Mouse (Mus musculus) urinary bladder, adult 18-20 months (tissue): Measurements from ENCODE around the gene Baiap2.

ENCODE experiments used
- DNase-seq, 2 experiments: peaks; one replicate each; pipeline ENCODE4 v3.0.0; 2022; ENCODE audit warnings: low spot score in 2 of 2, mixed read lengths in 2 of 2

The Baiap2 gene

DNA sequence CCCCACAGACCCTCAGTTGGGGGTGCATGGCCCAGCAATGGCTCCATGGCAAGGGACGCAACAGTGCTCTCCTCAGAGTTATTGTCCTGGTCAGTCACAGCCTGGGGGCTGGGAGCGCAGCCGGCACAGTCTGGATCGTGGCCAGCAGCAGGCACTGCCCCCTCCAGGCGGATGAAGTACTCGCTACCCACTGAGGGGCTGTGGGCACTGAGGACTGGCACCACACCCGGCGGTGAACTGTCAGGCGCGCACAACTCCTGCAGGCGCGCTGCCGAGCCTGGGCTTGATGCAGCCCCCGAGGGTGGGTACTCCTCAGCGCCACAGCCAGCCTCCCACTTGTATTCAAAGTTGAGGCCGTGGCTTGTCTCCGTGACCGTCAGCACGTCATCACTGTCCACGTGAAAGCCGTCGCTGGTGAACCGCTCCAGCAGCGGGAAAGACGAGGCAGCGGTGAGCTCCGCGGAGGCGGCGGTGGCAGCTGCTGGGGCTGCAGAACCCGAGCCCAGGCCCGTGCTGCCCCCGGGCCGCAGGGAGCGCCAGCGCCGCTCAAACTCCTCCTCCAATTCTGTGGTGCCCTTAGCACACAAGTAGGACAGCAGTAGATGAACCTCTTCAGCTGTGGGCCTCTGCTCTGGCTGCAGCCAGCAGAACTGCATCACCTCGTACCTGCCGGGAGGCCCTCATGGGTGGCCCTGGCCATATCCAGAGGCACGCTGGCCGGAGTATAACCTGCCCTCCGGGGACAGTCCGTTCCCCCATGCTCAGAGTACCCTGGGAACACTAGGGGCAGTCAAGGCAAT, 69.4 kb downstream of the Baiap2 start:
- DNase-seq: no peak

DNA sequence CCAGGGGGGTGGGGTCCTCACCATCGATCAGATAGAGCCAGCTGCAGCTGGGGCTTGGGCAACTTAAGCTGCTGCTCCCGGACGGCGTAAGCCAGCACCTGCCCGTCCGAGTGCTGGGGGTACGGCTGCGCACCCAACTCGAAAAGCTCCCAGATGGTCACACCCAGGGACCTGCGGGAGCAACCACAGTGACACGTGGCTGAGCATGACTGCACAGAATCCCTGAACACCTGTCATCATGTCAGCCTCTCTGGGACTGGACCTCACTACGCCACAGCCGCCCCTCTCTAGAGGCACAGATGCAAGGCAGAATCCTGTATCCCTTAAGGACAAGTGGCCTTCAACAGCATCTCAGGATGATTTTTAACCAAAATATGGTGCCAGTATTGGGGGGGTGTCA, 70.1 kb downstream of the Baiap2 start:
- DNase-seq: no peak

DNA sequence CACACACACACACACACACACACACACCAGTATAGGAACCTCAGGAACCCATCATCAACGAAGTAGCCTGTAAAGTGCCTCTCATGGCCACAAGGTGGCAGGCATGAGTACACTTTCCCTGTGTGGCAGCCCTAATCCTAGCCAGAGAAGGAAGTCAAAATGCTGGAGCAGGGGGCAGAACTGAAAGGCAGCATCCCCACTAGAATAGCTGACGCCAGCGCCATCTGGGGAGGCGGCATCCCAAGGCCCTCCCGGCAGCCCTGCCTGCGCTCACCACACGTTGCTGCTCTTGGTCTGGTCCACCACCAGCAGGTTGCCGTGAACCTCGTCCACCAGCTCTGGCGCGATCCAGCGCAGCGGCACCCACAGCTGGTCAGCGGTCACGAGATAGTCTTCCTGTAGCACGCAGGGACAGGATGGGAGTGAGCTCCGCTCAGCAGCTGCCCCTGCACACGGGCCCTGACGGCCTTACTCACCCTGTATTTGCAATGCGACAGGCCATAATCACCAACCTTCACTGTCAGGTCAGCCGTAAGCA, 70.7 kb downstream of the Baiap2 start:
- peak; percentile 66 to 74 for DNase-seq

DNA sequence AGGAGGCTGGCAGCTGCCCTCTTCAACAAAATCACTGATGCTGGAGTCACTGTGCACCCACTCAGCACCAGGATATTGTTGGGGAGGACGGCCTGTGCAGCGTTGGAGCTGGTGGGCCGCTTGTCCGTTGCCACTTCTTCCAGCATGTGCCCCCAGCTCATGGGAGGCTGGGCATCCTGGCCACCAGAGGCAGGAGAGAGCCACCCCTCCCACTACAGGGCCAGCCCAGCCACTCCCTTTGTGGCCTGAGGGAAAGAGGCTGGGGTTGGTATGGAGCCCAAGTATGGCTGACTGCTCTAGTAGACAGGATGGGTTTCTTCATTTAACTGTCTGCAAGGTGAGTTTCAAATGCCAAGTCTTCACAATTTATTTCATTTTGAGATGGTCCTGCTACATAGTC, 72.2 kb downstream of the Baiap2 start:
- DNase-seq: no peak

DNA sequence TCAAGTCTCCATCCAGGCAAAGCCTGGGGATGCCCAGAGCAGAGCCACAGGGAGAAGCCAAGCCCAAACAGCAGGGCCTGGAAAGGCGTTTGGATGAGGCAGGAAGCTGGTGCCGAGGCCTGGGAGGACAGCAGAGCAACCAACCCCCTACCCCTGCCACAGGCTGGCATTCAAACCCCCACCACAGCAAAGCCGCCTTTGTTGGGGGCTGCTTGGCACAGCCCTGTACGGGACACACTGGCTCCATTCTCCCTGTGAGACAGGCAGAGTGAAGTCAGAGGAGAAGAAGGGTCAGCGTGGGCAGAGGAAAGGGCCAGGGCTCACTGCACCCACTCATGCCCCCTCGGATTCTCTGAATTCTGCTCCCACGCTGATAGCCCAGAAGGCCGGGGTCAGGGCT, 74.4 kb downstream of the Baiap2 start:
- no peak for DNase-seq

DNA sequence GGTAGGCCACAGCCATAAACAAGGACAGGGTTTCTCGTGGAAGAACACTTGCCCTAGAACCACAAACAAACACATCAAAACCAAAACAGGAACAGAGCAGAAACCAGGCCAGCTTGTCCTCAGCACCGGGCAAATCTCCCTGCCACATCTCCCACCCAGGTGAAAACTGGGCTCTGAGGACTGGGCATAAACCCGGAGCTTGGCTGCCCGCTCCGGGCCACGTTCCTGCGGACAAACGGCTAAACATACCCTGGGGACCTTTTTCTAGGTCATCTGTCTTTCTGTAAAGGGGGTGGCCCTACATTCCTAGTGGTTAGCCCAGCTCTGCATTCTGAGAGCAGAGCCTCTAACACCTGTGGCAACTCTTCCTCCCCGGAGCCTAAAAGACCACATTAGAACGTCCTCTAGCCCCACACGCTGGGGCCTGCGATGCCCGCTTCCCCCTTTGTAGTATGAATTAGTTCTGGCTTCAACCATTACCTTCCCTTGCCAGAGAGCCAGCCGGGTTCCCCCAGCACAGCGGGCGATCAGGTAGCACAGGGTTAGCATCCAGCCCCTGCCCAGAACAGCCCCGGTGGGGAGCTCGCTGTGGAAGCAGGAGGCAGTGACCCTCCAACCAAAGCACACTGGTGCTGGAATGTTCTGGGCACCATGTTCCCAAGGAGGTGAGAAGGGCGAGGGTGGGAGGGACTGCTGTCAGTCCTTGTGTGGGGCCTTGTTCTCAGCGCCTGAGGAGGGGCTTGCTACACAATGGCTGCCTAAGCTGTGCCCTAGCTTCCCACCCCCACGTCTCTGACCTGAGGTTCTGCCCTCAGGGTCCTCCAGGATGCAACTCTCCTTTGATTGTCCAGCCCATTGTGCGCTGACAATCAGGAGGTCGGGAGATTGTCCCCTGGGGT, 77.2 kb downstream of the Baiap2 start:
- no peak for DNase-seq

DNA sequence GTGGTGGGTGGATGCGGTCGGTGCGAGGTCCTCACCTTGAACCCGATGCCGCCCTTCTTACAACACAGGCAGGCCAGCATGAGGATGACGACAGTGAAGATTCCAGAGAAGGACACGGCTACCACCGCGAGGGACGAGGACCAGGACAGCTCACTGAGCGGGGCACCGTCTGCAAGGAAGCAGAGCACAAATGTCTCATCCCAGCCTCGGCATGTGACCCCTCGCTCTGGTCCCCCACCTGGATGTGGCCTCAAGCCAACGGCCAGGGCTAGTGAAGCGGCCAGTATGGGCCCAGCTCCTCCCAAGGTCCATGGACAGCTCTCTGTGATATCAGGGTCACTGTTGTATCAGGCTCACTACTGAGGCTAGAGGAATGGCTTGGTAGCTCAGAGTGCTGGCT, 78.8 kb downstream of the Baiap2 start:
- no peak for DNase-seq

DNA sequence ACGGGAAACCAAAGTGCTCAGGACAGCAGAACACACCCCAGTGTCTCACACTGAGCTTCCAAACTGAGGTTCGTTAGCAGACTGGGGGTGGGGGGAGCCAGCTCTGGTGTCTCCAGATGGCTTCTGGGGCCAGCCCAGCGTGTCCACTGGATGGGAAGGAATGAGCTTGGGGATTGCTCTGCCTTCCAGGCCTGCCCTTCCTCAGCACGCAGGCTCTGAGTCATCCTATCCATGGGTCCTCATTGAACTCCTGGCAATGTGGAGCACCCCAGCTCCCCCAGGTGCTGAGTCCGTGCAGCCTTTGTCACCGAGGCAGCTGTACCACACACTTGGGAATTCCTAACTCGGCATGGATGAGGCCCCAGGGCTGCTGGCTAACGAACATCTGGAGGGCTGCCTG, 79.7 kb downstream of the Baiap2 start:
- no peak for DNase-seq

DNA sequence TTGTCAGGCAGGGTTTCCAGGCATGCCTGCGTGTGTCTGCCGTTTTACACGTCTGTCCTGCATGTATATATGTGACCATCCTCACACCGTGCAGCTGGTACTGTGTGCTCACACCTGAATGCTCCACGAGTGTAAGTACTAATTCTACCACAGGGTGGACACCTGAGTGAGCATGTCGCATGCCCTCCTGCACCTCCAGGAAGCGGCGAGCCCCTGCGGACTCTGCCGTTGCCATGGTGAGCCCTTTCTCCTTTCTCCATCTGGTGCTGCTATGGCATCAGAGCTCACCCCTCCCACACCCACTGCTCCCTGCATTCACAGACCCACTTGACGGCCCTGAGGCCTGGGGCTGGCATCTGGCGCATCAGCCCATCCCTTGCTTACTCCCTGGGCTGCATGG, 80.3 kb downstream of the Baiap2 start:
- no peak for DNase-seq

DNA sequence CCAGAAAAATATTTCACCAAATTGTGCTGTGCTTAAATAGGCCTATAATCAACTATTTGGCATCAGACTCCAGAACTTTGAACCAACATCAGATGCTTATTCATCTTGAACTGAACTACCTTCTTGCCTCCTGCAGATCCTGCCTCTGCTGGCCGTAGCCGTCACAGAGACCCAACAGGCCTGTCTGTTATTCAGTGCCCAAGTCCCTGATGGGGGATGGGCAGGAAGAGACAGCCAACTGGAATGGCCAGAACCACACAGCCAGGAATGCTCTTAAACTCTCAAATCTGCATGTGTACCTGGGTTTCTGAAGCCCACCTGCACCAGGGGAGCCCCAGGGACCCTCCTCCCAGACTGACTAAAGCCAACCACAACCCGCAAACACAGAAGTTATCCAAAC, 84.4 kb downstream of the Baiap2 start:
- DNase-seq: no peak

DNA sequence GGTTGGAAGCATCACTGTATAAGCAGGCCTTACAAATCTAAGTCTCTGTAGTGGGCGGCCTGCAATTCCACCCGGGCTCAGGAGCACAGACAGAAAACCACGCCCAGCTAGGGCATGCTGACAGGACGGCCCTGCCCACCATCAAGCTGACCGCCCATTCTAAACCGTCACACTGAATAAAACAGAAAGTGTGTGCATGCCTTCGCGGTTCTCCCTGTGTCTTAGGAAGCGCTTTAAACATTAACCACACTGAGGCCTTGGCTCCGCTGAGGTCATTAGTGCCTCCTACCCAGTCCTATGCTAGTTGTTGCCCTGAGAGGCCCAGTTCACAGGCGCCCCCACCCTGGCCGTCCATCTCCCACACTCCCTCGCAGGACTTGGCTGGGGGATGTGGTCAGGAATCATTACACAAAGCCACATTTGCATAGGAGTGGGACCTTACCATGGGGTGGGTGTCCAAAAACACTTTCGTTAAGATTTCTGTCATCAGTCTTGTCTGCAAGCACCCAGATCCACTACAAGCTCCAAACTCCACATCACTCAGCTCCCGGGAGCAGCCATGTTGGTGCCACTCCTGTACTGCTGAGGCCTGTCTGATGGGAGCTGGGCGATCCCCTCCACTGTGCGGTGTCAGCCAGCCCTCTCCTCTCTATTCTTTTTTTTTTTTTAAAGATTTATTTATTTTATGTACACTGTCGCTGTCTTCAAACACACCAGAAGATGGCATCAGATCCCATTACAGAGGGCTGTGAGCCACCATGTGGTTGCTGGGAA, 85.9 kb downstream of the Baiap2 start:
- no peak for DNase-seq

DNA sequence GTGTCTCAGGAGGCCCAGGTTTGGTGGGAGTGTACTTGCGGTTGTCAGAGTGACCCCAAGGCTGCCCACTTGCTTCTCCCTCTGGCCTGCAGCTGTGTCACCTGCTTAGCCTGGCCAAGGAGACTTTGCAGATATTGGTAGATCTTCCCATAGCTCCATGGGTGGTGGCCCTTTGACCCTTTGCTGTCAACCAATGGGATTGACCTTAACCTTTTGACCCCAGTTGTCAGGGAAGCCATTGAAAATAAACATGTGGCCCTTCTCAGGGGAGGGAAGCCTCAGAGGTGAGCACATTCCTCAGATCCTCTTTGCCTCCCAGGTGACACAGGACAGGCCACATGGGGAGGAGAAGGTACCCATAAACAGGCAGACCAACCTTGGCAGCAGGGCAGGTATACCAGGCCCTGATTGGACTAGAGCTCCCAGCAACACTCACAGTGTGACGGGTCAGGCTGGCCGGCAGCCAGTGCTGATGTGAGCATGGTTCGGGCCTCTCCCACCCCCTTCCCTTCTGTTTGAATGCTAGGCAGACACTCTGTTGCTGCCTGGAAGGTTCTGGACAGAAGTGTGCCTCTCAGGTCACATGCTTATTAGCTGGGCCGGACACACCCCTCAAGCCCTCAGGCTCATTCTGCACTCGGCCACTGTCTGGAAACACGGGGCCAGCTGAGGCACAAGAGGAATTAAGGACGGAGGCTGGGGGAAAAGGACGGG, 87.0 kb downstream of the Baiap2 start:
- DNase-seq: no peak

DNA sequence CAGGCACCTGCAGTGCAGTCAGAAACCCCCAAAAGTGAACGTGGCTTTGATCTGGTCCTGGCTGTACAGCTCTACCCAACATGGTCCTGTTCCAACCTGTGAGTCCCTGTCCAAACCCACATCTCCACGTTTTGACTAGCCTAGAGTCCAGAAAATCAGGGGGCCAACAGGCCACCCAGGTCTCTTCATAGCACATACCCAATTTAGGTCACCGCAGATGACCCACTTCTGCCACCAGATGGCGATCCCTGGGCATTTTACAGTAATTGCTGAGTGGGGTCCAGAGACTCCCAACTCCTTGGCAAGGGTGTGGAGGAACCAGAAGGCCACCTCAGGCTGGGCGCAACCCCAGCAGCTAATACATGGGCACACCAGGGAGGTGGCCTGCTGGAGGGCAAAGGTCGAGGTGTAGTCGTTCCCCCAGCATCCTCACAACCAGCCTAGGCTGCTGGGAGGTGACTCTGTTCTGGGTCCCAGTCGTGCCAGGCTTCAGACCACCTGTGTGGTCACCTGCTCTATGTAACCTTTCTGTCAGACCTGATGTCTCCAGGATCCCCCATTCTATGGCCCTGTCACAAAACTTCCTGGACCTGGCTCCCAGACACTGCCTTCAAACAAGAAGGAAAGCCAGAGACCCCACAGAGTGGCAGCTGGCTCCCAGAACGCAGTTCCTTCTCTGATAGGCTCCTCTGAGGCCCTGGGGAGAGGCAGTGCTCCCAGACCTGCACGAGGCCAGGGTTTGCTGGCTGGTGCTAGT, 87.8 kb downstream of the Baiap2 start:
- no peak for DNase-seq

DNA sequence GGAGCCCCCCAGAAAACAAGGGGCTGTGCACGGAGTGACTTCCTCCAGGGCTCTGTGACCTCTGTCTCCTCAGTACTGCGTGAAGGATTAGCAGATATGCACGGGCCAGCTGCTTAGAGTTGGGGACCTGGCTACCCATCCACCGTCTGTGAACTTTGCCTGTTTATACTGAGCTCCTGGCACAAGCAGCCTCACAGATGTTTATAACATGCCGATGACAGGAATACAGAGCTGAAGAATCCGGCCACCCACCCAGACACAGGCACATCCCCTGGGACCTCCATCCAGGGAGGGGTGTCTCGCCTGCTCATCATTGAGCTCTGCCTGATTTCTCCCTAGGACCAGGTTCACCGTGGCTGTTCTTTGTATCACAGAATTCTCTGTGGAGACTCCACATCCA, 89.5 kb downstream of the Baiap2 start:
- no peak for DNase-seq

DNA sequence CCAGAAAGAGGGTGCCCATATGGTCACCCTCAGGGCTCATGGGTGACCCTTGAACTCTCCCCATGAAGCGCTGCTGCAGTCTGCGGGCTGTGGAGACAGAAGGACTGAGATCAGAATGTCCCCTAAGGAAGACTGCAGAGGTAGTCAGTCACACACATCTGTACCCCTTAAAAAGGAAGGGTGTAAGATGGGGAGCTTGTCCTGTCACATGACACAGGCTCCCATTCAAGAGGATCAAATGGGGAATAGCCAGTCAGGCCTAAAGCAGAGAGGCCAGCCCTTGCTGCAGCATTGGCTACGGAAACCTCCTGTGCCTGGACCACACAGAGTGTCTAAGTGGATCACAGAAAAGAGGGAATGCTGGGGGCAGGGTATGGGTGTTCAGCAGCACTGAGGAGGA, 90.9 kb downstream of the Baiap2 start:
- no peak for DNase-seq

DNA sequence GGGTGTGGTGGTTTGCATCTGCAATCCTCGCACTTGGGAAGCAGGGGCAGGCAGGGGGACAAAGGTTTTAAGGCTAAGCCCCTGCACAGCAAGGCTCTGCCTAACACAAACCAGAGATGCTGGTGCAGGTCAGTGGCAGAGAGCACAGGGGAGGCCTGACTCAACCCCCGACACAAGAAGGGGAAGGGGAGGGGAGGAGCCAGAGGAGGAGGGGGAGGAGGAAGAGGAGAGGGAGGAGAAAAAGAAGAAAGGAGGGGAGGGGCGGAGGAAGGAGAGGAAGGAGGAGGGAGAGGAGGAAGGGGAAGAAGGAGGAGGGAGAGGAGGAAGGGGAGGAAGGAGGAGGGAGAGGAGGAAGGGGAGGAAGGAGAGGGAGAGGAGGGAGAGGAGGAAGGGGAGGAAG, 91.7 kb downstream of the Baiap2 start:
- no peak for DNase-seq

DNA sequence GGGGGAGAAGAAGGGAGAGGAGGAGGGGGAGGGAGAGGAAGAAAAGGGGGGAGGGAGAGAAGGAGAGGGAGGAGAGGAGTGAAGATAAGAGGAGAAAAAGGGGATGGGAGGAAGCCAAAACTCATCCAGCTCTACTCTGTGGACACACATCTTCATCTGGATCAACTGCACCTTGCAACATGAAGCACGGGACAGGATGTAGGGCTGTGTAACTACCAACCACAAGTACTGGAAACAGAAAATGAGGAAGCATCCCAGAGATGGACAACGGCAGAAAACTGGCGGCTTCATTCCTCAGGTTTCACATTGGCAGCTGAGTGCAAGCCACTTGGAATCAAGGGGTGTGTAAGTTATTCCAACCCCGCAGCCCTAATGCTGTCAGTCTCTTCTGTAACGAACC, 92.2 kb downstream of the Baiap2 start:
- no peak for DNase-seq

DNA sequence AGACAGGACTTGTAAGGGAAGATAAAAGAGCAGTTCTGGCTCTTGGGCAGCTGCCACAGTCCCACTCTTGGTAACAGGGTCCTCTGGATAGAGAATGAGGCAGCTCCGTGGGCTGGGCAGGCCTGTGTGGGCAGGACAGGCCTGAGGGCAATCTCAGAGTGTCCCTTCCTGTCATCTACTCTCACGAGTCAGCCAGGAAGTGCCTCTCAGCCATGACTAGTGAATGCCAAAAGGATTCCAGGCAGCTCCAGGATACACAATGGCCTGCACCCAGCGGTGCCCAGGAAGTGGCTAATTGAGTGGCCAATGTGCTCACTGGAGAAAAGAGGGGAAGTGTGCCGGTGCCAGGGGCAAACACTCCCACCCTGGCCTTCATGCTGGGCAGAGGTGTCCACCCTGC, 97.0 kb downstream of the Baiap2 start:
- DNase-seq: no peak

DNA sequence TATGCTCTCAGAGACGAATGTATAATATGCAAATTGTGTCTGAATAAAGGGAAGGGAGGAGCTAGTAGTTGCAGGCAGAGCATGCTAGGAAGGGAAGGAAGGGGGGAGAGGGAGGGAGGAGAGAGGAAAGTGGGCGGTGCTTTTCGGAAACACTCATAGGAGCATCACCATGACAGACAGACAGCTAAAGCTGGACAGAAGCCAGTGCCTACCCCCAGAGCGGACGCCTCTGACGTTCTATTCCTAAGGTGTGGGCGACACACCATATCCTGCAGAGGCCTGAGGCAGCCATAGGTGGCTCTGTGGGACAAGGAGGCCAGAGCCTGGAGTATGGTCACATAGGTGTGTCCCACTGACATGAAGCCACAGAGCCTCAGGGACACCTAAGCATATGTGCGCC, 97.9 kb downstream of the Baiap2 start:
- no peak for DNase-seq
